Mouse (Mus musculus): Measurements from ENCODE around the gene Rfx3. TPM values are rescaled to one million over a fixed set of nuclear protein-coding genes. Genes with fewer than 3 reads are reported as not detected.

The Rfx3 gene
- polyA plus RNA-seq, 1 experiment from 2014 or later = 16.4 TPM

DNA sequence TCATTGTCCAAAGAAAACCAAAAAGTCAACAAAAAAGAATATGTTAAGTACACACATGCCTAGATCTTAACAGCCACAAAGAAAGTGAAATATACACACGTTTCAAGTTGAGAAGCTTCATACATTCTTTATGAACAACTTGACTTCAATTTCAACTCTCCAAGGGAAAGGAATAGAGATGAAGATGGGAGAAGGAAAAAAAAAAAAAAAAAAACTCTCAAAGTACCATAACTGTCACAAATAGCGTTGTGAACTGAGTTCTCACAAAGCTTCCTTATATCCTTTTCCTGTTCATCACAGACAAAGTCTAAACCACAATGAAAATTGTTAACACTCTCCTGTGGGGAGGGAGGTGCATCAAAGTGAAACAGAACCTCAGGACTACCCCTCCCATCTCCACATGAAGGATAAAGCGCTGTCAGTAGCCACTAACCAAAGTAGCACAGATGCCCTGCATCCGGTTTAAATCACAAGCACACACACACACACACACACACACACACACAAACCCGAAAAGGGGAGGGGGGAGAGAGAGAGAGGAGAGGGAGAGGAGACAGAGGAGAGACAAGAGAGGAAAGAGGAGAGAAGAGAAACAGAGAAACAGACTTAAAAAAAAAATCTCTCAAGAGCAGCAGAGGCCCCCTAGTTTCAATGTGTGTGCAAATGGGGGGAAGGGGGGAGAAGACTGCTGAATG lies 1.2 kb downstream of the Rfx3 start:
- 3% methylated on average over 5 of the region's 5 CpGs for WGBS
- peak overlapping the region; percentile 97 for H3K4me3 ChIP-seq (ENCODE audit: low read length)
- H3K4me2 ChIP-seq (replicated peaks; ENCODE audit: low read depth, low read length) = peak overlapping the region; percentile 56
- H3K27ac ChIP-seq (ENCODE audit: low read depth, low read length) = peak overlapping the region; percentile 100; the same call in 1 of the 2 replicates
- peak overlapping the region; percentile 89 for H3K9ac ChIP-seq (ENCODE audit: low read depth, low read length)
- ATAC-seq (ENCODE audit: low FRiP score, low TSS enrichment) = no peak
- H3K4me1 ChIP-seq (ENCODE audit: control insufficient read depth, insufficient read depth, low read length) = no peaks in the 10 kb centered on the region
- no peaks in the 10 kb centered on the region for H3K27me3 ChIP-seq (ENCODE audit: control insufficient read depth, insufficient read depth, low read length)
- H3K36me3 ChIP-seq (ENCODE audit: control insufficient read depth, insufficient read depth, low read length) = no peaks in the 10 kb centered on the region
- no peaks in the 10 kb centered on the region for H3K9me3 ChIP-seq (ENCODE audit: control insufficient read depth, low read length)

DNA sequence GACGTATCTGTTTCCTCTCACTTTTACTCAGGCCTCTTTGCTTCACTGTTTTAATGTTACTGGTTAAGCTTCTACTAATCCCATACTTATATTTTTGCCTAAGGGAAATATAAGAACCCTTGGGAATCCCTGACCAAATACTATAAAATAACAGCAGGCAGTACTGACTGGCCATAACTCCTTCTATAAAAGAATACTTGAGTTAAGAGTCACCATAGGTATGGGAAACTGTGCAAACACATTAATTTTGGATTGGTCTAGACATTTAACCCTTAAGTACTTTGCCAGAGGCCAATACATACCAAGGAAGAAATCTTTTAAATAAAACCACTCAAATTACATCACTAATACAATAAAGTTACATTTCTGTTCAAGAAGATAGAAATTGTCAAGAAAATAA lies 6.8 kb downstream of the Rfx3 start:
- Histone ChIP-seq H3K4me1 (ENCODE audit: control insufficient read depth, insufficient read depth, low read length) (no peaks in the 10 kb centered on the region; the same call in 1 of the 2 replicates), H3K4me3 (ENCODE audit: low read length) (no peak overlapping the region), H3K9ac (ENCODE audit: low read depth, low read length) (no peak overlapping the region), H3K27ac (ENCODE audit: low read depth, low read length) (no peak overlapping the region), H3K36me3 (ENCODE audit: control insufficient read depth, insufficient read depth, low read length) (no peaks in the 10 kb centered on the region), H3K4me2 (replicated peaks; ENCODE audit: low read depth, low read length) (no peak overlapping the region), H3K27me3 (ENCODE audit: control insufficient read depth, insufficient read depth, low read length) (no peaks in the 10 kb centered on the region), H3K9me3 (ENCODE audit: control insufficient read depth, low read length) (no peaks in the 10 kb centered on the region)
- WGBS = 53% methylated on average over 1 of the region's 1 CpGs
- no peak for ATAC-seq (ENCODE audit: low FRiP score, low TSS enrichment)

DNA sequence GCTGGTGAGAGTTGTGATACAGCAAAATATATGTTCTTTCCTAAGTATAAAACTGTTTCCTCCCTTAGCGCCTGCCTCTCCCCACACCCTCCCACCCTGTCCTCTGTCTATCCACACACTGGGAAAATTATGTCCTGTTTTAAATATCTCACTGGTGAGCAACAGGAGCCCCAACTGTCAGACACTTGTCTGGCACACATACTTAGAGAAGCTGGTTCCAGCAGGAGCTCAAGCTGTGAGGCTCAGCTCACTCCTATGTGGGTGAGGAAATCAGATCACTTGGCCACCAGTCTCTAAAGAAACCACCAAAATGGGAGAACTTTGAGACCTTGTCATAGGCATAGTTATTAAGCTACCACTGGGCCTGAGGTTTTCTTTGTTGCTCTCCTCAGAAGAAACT lies 7.5 kb downstream of the Rfx3 start:
- Histone ChIP-seq H3K27me3 (ENCODE audit: control insufficient read depth, insufficient read depth, low read length) (no peaks in the 10 kb centered on the region), H3K9me3 (ENCODE audit: control insufficient read depth, low read length) (no peaks in the 10 kb centered on the region), H3K4me1 (ENCODE audit: control insufficient read depth, insufficient read depth, low read length) (no peaks in the 10 kb centered on the region; the same call in 1 of the 2 replicates), H3K4me3 (ENCODE audit: low read length) (no peak overlapping the region), H3K27ac (ENCODE audit: low read depth, low read length) (no peak overlapping the region), H3K9ac (ENCODE audit: low read depth, low read length) (no peak overlapping the region), H3K4me2 (replicated peaks; ENCODE audit: low read depth, low read length) (no peak overlapping the region), H3K36me3 (ENCODE audit: control insufficient read depth, insufficient read depth, low read length) (no peaks in the 10 kb centered on the region)
- 73% methylated on average over 1 of the region's 1 CpGs for WGBS
- ATAC-seq (ENCODE audit: low FRiP score, low TSS enrichment) = no peak

DNA sequence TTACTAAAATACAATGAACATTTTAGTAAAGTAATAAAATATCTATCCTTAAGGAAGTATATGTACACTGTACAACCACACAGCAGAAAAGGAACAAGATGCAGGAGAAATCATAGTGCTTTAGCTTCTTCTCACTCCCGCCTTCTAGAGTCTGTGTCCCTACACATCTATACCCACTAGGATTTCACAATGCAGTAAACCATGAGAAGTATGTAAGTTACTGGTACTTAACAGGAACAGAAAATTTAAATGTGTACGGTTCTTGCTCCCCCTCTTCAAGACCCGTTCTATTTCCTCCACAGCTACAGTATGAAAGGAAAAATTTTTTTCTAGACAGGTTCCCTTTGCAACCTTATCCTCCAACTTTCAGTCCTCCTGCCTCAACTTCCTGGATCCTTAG lies 8.3 kb downstream of the Rfx3 start:
- no peaks in the 10 kb centered on the region for H3K27me3 ChIP-seq (ENCODE audit: control insufficient read depth, insufficient read depth, low read length)
- H3K4me1 ChIP-seq (ENCODE audit: control insufficient read depth, insufficient read depth, low read length) = no peaks in the 10 kb centered on the region; the same call in 1 of the 2 replicates
- H3K9me3 ChIP-seq (ENCODE audit: control insufficient read depth, low read length) = no peaks in the 10 kb centered on the region
- H3K4me2 ChIP-seq (replicated peaks; ENCODE audit: low read depth, low read length) = no peak overlapping the region
- ATAC-seq (ENCODE audit: low FRiP score, low TSS enrichment) = no peak
- no peaks in the 10 kb centered on the region for H3K36me3 ChIP-seq (ENCODE audit: control insufficient read depth, insufficient read depth, low read length)
- WGBS = 87% methylated on average over 3 of the region's 3 CpGs
- H3K4me3 ChIP-seq (ENCODE audit: low read length) = no peak overlapping the region
- H3K27ac ChIP-seq (ENCODE audit: low read depth, low read length) = no peak overlapping the region
- H3K9ac ChIP-seq (ENCODE audit: low read depth, low read length) = no peak overlapping the region

DNA sequence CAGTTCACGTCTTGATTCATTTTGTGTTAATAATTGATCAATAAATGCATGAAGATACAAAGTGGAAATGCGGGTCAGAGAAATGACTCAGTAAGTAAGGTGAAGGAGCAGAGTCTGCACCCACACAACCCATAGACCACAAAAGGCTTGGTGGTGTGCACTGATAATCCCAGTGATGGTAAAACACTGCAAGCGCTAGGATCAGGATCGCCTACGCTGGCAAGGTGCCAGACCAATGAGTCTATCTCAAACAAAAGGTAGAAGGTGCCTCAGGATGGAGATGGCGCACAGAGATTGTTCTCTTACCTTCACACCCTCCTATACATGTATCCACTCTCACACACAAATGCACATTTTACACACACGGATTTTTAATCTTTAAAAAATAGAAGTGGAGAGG lies 18.2 kb downstream of the Rfx3 start:
- Histone ChIP-seq H3K9ac (ENCODE audit: low read depth, low read length) (no peak overlapping the region), H3K36me3 (ENCODE audit: control insufficient read depth, insufficient read depth, low read length) (no peaks in the 10 kb centered on the region), H3K4me2 (replicated peaks; ENCODE audit: low read depth, low read length) (no peak overlapping the region), H3K27ac (ENCODE audit: low read depth, low read length) (no peak overlapping the region), H3K4me1 (ENCODE audit: control insufficient read depth, insufficient read depth, low read length) (no peaks in the 10 kb centered on the region), H3K9me3 (ENCODE audit: control insufficient read depth, low read length) (no peaks in the 10 kb centered on the region), H3K27me3 (ENCODE audit: control insufficient read depth, insufficient read depth, low read length) (no peaks in the 10 kb centered on the region), H3K4me3 (ENCODE audit: low read length) (no peak overlapping the region)
- no peak for ATAC-seq (ENCODE audit: low FRiP score, low TSS enrichment)
- 94% methylated on average over 7 of the region's 7 CpGs for WGBS

DNA sequence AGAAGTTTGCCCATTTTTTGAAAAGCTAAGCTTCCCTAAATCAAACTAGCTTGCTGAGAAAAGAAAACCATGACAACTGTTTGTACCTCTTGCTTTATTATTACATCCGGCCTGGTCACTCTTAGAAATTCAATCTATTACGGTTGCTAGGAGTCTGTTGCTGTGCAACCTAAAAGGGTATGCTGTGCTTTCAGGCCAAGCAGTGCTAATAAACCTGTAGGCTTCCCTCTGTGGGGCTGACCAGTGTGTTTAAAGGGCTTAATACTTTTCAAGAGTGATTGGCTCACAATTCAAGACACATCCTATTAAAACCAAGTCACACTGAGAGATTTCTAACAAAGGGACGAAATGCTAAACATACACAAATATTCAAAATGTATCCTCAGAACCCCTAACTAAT lies 22.2 kb downstream of the Rfx3 start:
- Histone ChIP-seq H3K4me3 (ENCODE audit: low read length) (no peak overlapping the region), H3K27ac (ENCODE audit: low read depth, low read length) (no peak overlapping the region), H3K4me2 (replicated peaks; ENCODE audit: low read depth, low read length) (no peak overlapping the region), H3K4me1 (ENCODE audit: control insufficient read depth, insufficient read depth, low read length) (peaks cover 4% of the 10 kb centered on the region; the same call in 1 of the 2 replicates), H3K27me3 (ENCODE audit: control insufficient read depth, insufficient read depth, low read length) (no peaks in the 10 kb centered on the region), H3K36me3 (ENCODE audit: control insufficient read depth, insufficient read depth, low read length) (no peaks in the 10 kb centered on the region), H3K9ac (ENCODE audit: low read depth, low read length) (no peak overlapping the region), H3K9me3 (ENCODE audit: control insufficient read depth, low read length) (no peaks in the 10 kb centered on the region)
- WGBS = 57% methylated on average over 3 of the region's 3 CpGs
- ATAC-seq (ENCODE audit: low FRiP score, low TSS enrichment) = no peak

DNA sequence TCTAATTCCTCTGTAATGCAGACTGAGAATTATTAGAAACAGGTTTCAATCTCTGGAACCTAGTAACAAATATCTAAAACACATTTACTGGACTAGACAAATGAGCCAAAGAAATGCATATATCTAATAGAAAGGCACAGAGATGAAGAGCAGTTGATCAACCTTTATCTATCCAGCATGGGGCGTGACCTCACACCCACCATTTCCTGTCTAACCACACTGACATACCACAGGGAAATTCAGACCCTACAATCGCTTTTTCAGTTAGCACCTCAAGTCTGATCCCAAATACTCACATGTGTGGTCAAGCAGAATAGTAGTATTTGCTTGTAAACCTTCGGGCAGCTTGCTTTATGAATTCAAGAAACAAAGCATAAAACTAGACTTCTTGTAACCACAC lies 43.4 kb downstream of the Rfx3 start:
- no peaks in the 10 kb centered on the region for H3K4me1 ChIP-seq (ENCODE audit: control insufficient read depth, insufficient read depth, low read length)
- WGBS = 87% methylated on average over 3 of the region's 3 CpGs
- H3K27ac ChIP-seq (ENCODE audit: low read depth, low read length) = no peak overlapping the region
- H3K9ac ChIP-seq (ENCODE audit: low read depth, low read length) = no peak overlapping the region
- H3K27me3 ChIP-seq (ENCODE audit: control insufficient read depth, insufficient read depth, low read length) = no peaks in the 10 kb centered on the region
- ATAC-seq (ENCODE audit: low FRiP score, low TSS enrichment) = no peak
- no peaks in the 10 kb centered on the region for H3K36me3 ChIP-seq (ENCODE audit: control insufficient read depth, insufficient read depth, low read length)
- no peak overlapping the region for H3K4me3 ChIP-seq (ENCODE audit: low read length)
- H3K4me2 ChIP-seq (replicated peaks; ENCODE audit: low read depth, low read length) = no peak overlapping the region
- H3K9me3 ChIP-seq (ENCODE audit: control insufficient read depth, low read length) = no peaks in the 10 kb centered on the region

DNA sequence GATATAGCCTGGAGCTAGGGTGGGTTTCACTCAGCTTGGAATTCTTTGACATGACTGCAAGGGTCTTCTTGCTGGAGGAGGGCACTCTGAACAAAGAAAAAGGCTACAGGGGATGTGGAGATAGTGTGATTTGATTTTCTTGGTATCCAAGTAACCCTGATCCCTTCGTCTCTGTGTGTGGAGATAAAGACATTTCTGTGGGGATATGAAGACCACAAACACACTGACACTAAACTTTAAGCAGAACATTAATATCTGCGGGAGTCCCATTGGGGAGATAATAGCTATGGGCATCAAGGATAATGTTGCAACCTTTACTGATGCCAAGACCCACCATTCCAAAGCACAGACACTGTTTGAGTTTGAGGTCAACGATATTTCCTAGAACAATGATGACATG lies 49.7 kb downstream of the Rfx3 start:
- WGBS = 93% methylated on average over 3 of the region's 3 CpGs
- no peak for ATAC-seq (ENCODE audit: low FRiP score, low TSS enrichment)
- H3K36me3 ChIP-seq (ENCODE audit: control insufficient read depth, insufficient read depth, low read length) = no peaks in the 10 kb centered on the region
- no peak overlapping the region for H3K9ac ChIP-seq (ENCODE audit: low read depth, low read length)
- no peaks in the 10 kb centered on the region for H3K9me3 ChIP-seq (ENCODE audit: control insufficient read depth, low read length)
- no peaks in the 10 kb centered on the region for H3K27me3 ChIP-seq (ENCODE audit: control insufficient read depth, insufficient read depth, low read length)
- no peak overlapping the region for H3K4me2 ChIP-seq (replicated peaks; ENCODE audit: low read depth, low read length)
- H3K4me3 ChIP-seq (ENCODE audit: low read length) = no peak overlapping the region
- no peaks in the 10 kb centered on the region for H3K4me1 ChIP-seq (ENCODE audit: control insufficient read depth, insufficient read depth, low read length)
- no peak overlapping the region for H3K27ac ChIP-seq (ENCODE audit: low read depth, low read length)

DNA sequence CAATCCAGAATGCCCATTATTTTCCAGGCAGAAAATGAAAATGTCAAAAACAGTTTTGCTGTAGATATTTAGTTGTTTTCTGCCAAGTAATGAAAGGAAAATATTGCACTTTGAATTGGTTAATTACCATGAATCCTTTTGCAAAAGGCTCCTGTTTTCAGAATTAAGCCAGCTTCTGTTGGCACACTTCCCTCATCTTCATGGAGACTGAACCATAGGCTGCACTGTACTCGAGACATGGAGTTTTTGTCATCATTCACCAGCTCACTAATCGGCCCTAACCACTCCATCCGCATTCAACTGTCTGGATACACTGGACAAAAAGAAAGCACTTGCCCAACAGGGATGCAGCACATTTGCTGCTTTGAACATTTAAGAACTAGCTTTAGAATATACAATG lies 75.5 kb downstream of the Rfx3 start:
- Histone ChIP-seq H3K4me3 (ENCODE audit: low read length) (no peak overlapping the region), H3K9me3 (ENCODE audit: control insufficient read depth, low read length) (no peaks in the 10 kb centered on the region), H3K36me3 (ENCODE audit: control insufficient read depth, insufficient read depth, low read length) (no peaks in the 10 kb centered on the region), H3K27ac (ENCODE audit: low read depth, low read length) (no peak overlapping the region), H3K4me2 (replicated peaks; ENCODE audit: low read depth, low read length) (no peak overlapping the region), H3K4me1 (ENCODE audit: control insufficient read depth, insufficient read depth, low read length) (no peaks in the 10 kb centered on the region), H3K27me3 (ENCODE audit: control insufficient read depth, insufficient read depth, low read length) (no peaks in the 10 kb centered on the region), H3K9ac (ENCODE audit: low read depth, low read length) (no peak overlapping the region)
- WGBS = 86% methylated on average over 3 of the region's 3 CpGs
- ATAC-seq (ENCODE audit: low FRiP score, low TSS enrichment) = no peak
